Mouse (Mus musculus): ENCODE measurements at regions not wholly inside any gene's neighbourhood (a gene's known extent, or its start where the extent isn't known, plus 50 kb on each side); places are given as distances from the start of the nearest gene placed in this dataset.
A peak's percentile ranks its signal among the peaks of the same experiment; 100 is the strongest.

DNA sequence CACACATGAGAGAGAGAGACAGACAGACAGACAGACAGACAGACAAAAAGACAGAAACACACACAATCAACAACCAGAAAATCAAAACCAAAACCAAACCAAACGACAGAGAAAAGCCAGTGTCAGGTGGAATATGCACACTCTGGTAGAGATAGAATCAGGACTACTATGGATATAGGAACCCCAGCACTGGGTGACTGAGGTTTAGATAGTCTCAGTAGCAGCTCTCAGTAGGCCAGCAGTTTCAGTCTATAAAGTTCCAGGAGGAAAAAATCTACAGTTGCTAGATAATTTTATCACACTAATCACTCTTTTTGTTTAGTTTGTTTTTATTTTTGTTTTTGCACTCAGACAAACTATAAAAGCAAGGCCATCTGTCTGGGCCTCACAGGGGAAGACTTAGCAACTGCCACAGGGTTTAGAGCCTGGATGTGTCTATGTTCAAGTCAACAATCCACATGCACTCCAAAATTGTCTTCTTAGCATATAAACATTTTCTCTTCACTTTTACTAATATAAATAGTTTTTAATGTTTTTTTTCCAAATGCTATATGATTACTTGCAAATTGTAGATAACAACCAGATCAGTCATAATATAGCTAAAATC lies 718.2 kb downstream of the Trim52 start:
- no peak overlapping the region for H3K4me3 ChIP-seq (replicated peaks)
- no peaks in the 10 kb centered on the region for H3K4me1 ChIP-seq
- H3K36me3 ChIP-seq (replicated peaks): no peaks in the 10 kb centered on the region
- H3K9ac ChIP-seq: no peak overlapping the region
- WGBS: 89% methylated on average over 1 of the region's 1 CpGs
- no peaks in the 10 kb centered on the region for H3K9me3 ChIP-seq
- no peaks in the 10 kb centered on the region for H3K27me3 ChIP-seq
- no peak overlapping the region for H3K4me2 ChIP-seq
- ATAC-seq (ENCODE audit: low FRiP score): no peak
- no peak overlapping the region for H3K27ac ChIP-seq

DNA sequence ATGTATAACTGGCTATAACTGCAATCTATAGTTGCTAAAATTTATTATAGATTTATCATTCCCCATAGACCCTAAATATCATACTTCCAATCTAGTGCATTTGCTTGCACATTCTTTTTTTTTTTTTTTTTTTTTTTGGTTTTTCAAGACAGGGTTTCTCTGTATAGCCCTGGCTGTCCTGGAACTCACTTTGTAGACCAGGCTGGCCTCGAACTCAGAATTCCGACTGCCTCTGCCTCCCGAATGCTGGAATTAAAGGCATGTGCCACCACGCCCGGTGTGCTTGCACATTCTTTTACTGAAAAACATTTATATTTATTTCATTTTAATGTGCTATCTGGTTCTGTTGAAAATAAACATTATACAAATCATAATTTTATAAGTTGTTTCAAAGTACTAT lies 729.7 kb downstream of the Trim52 start:
- Histone ChIP-seq H3K27ac (no peak overlapping the region), H3K36me3 (replicated peaks) (no peaks in the 10 kb centered on the region), H3K9ac (no peak overlapping the region), H3K4me3 (replicated peaks) (no peak overlapping the region), H3K9me3 (no peaks in the 10 kb centered on the region), H3K27me3 (no peaks in the 10 kb centered on the region), H3K4me2 (no peak overlapping the region), H3K4me1 (peaks cover 7% of the 10 kb centered on the region; the same call in 1 of the 2 replicates)
- 72% methylated on average over 5 of the region's 5 CpGs for WGBS
- ATAC-seq (ENCODE audit: low FRiP score): peak; percentile 34; the same call in 1 of the 2 replicates

GRCm38 (mm10) chr14:106836179-106836578 lies 730.2 kb downstream of the Trim52 start:
- 12% methylated on average over 4 of the region's 4 CpGs for WGBS
- Histone ChIP-seq H3K4me1 (peaks cover 7% of the 10 kb centered on the region; the same call in 1 of the 2 replicates), H3K4me3 (replicated peaks) (no peak overlapping the region), H3K27ac (no peak overlapping the region), H3K36me3 (replicated peaks) (no peaks in the 10 kb centered on the region), H3K9ac (no peak overlapping the region), H3K4me2 (no peak overlapping the region), H3K9me3 (no peaks in the 10 kb centered on the region), H3K27me3 (no peaks in the 10 kb centered on the region)
- peak; percentile 82 for ATAC-seq (ENCODE audit: low FRiP score)

Data from forebrain, embryonic 12.5 days (tissue).